Mouse (Mus musculus): ENCODE measurements at regions not wholly inside any gene's neighbourhood (a gene's known extent, or its start where the extent isn't known, plus 50 kb on each side); places are given as distances from the start of the nearest gene placed in this dataset.

DNA sequence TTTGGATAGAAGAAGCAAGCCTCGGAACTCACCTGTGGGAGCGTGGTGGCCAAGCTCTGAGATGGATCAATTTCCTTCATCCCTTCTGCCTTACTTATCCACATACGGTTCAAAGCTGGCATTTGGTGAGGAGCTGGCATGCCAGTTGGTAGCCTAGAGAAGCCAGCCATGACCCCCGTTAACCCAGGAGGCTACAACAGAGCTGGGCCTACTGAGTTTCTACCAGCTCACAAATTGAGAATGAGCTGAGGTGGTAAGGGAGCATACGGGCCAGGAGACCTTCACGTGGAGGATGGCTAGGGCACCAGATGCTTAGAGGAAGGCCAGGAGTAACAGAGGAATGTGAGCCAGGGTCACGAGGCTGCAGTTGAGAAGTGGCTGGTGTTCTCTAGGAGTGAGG is 139.2 kb downstream of the Slc38a4 start:
- H3K27me3 ChIP-seq = no peaks in the 10 kb centered on the region
- no peak for ATAC-seq (ENCODE audit: insufficient number of reproducible peaks, insufficient read depth, low FRiP score, low TSS enrichment, low read depth)
- H3K27ac ChIP-seq = no peak overlapping the region
- no peak overlapping the region for H3K9ac ChIP-seq
- H3K9me3 ChIP-seq = no peaks in the 10 kb centered on the region
- H3K4me3 ChIP-seq = no peak overlapping the region
- no peaks in the 10 kb centered on the region for H3K4me1 ChIP-seq
- H3K4me2 ChIP-seq = no peak overlapping the region
- 84% methylated on average over 7 of the region's 7 CpGs for WGBS
- no peaks in the 10 kb centered on the region for H3K36me3 ChIP-seq

DNA sequence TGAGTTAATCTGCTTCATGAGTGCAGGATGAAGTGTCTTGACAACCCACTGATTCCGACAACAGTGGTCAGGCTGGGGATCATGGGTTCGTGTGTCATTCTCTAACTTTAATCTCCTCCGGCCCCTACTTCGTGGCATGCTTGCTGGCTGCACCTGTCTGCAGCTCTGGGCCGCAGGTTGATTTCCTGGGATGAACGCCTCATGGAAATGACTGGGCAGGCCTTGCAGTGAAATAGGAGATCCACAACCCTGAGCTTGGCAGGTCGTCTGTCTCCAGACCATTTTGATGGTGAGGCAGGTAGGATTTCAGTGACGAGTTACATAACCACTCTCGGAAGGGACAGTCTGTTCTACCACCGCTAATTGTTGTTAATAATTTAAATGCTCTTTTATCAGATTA is 140.2 kb downstream of the Slc38a4 start:
- H3K4me1 ChIP-seq = no peaks in the 10 kb centered on the region
- H3K9ac ChIP-seq = no peak overlapping the region
- H3K36me3 ChIP-seq = no peaks in the 10 kb centered on the region
- H3K27ac ChIP-seq = no peak overlapping the region
- H3K4me2 ChIP-seq = no peak overlapping the region
- H3K9me3 ChIP-seq = no peaks in the 10 kb centered on the region
- 61% methylated on average over 10 of the region's 10 CpGs for WGBS
- ATAC-seq (ENCODE audit: insufficient number of reproducible peaks, insufficient read depth, low FRiP score, low TSS enrichment, low read depth) = no peak
- H3K27me3 ChIP-seq = no peaks in the 10 kb centered on the region
- no peak overlapping the region for H3K4me3 ChIP-seq

DNA sequence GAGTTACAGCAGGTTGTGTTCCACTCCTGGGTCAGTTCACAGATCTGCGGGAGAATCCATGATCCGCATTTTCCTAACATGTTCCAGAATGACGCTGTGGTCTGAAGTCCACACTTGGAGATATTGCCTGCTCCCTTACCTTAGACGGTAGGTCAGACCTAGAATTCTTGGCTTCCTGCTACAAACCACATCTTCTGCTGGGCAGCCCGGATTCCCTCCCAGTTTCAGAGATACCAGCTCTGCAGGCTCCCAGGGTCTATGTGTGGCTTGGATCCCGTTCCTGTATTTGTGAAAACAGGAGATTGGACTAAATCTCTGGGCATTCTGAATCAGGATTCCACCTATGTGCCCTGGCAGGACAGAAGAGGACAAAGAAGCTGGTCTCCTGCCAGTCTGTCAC is 140.8 kb downstream of the Slc38a4 start:
- Histone ChIP-seq H3K4me1 (no peaks in the 10 kb centered on the region), H3K9ac (no peak overlapping the region), H3K4me3 (no peak overlapping the region), H3K9me3 (no peaks in the 10 kb centered on the region), H3K27me3 (no peaks in the 10 kb centered on the region), H3K36me3 (no peaks in the 10 kb centered on the region), H3K27ac (no peak overlapping the region), H3K4me2 (no peak overlapping the region)
- no peak for ATAC-seq (ENCODE audit: insufficient number of reproducible peaks, insufficient read depth, low FRiP score, low TSS enrichment, low read depth)
- 92% methylated on average over 6 of the region's 6 CpGs for WGBS

DNA sequence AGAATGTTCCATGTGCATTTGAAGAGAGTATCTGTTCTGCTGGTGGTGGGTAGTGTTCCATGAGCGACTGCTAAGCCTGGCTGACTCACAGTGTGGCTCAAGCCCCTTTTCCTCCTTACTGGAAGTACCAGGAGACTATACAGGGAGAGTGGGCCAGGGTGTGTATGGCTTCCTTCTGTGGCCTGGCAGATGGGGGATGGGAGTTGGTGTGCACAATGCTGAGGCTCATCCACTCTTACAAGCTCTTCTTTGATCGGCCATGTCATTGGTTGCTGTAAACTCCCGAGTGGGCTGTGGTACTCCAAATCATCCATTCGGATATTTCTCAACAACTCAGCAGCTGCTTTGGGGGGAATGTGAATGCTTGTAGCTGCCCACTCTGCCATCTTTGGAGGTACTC is 150.2 kb downstream of the Slc38a4 start:
- no peaks in the 10 kb centered on the region for H3K27me3 ChIP-seq
- peaks cover 12% of the 10 kb centered on the region for H3K4me1 ChIP-seq
- H3K9ac ChIP-seq = no peak overlapping the region
- ATAC-seq (ENCODE audit: insufficient number of reproducible peaks, insufficient read depth, low FRiP score, low TSS enrichment, low read depth) = no peak
- H3K4me3 ChIP-seq = no peak overlapping the region
- no peak overlapping the region for H3K27ac ChIP-seq
- H3K4me2 ChIP-seq = no peak overlapping the region
- 0 out of 2 replicates have a peak, but pooled peaks cover 4% of the 10 kb centered on the region for H3K9me3 ChIP-seq
- no peaks in the 10 kb centered on the region for H3K36me3 ChIP-seq
- 85% methylated on average over 4 of the region's 4 CpGs for WGBS

DNA sequence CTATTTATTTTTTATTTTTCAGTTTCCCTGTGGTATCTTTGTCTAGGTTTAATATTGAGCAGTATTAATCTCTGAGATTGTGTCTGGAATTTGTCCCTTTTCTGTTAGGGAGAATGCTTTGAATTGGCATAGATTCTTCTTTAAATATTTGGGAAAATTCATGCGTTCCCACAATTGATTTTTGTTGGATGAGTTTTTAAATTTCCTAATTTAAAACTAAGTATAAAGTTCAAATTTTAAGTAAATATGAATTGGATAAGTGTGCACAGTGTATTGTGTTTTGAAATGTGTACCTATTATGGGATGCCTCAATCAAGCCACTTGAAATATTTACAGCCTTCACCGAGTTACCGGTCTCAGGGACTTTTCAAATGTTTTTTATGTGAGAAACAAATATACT is 152.3 kb downstream of the Slc38a4 start:
- 0 out of 2 replicates have a peak, but pooled peaks cover 4% of the 10 kb centered on the region for H3K9me3 ChIP-seq
- H3K27ac ChIP-seq = no peak overlapping the region
- no peak for ATAC-seq (ENCODE audit: insufficient number of reproducible peaks, insufficient read depth, low FRiP score, low TSS enrichment, low read depth)
- H3K4me3 ChIP-seq = no peak overlapping the region
- WGBS = 91% methylated on average over 3 of the region's 3 CpGs
- no peak overlapping the region for H3K9ac ChIP-seq
- H3K27me3 ChIP-seq = no peaks in the 10 kb centered on the region
- no peak overlapping the region for H3K4me2 ChIP-seq
- H3K4me1 ChIP-seq = peaks cover 10% of the 10 kb centered on the region
- H3K36me3 ChIP-seq = no peaks in the 10 kb centered on the region

DNA sequence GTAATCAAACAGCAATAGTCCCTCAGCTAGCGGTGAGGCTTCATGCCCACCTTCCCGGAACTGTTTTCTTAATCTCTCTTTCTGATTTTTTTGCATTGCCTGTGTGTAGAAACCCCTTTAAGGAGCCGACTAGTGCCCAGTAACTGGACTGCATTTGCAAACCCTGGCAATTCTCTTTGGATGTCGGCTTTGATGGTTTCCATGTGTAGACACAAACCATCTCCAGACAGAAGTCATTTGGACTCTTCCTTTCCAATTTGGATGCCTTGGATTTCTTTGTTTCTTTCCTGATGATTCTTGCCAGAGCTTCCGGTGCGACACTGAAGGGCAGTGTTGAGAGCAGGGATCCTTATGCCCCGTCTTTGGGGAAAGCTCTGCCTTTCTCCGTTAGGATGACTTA is 153.0 kb downstream of the Slc38a4 start:
- H3K27me3 ChIP-seq = no peaks in the 10 kb centered on the region
- H3K4me1 ChIP-seq = 0 out of 2 replicates have a peak, but pooled peaks cover 4% of the 10 kb centered on the region
- H3K4me3 ChIP-seq = no peak overlapping the region
- WGBS = 44% methylated on average over 8 of the region's 8 CpGs
- H3K9me3 ChIP-seq = 0 out of 2 replicates have a peak, but pooled peaks cover 4% of the 10 kb centered on the region
- H3K27ac ChIP-seq = no peak overlapping the region
- H3K9ac ChIP-seq = no peak overlapping the region
- H3K4me2 ChIP-seq = peak overlapping the region; percentile 30; the same call in 1 of the 2 replicates
- no peak for ATAC-seq (ENCODE audit: insufficient number of reproducible peaks, insufficient read depth, low FRiP score, low TSS enrichment, low read depth)
- H3K36me3 ChIP-seq = no peaks in the 10 kb centered on the region

DNA sequence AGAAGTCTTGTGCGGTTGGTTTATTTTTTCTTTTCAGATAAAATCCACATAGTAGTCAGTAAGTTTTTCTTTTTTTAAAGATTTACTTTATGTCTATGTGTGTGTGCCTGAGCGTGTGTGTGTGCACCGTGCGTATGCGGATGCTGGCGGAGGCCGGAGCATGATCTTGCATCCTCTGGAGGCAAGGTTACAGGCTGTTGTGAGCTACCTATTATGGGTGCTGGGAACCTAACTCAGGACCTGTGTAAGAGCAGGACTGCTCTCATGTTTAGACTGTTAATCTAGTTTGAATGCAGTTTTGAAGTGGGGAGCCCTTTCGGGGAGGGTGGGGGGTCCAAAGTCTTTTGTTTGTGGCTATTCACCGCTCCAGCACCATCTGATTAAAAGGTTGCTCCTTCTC is 154.1 kb downstream of the Slc38a4 start:
- H3K4me1 ChIP-seq = 0 out of 2 replicates have a peak, but pooled peaks cover 4% of the 10 kb centered on the region
- no peaks in the 10 kb centered on the region for H3K27me3 ChIP-seq
- H3K4me3 ChIP-seq = no peak overlapping the region
- WGBS = 92% methylated on average over 9 of the region's 9 CpGs
- no peaks in the 10 kb centered on the region for H3K36me3 ChIP-seq
- H3K9ac ChIP-seq = no peak overlapping the region
- H3K4me2 ChIP-seq = no peak overlapping the region
- ATAC-seq (ENCODE audit: insufficient number of reproducible peaks, insufficient read depth, low FRiP score, low TSS enrichment, low read depth) = no peak
- no peak overlapping the region for H3K27ac ChIP-seq
- 0 out of 2 replicates have a peak, but pooled peaks cover 4% of the 10 kb centered on the region for H3K9me3 ChIP-seq

DNA sequence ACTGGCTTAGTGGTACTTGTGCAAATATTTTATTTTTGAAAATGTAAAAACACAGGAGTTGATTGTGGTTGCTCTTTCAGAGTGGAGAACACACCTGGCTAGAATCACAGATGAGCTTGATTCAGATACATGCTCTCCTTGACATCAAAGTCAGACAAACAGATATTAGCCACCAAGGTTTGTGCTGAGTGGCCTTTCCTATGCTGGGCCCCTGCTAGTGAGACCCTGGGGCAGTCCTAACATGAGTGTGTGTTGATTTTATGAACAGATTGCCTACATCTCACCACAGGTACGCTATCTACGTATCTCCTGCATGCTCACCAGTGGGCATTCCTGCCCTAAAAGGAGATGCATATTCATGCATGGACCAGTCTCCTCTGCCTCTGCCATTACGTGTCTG is 157.5 kb downstream of the Slc38a4 start:
- H3K4me2 ChIP-seq = no peak overlapping the region
- no peak overlapping the region for H3K4me3 ChIP-seq
- no peak for ATAC-seq (ENCODE audit: insufficient number of reproducible peaks, insufficient read depth, low FRiP score, low TSS enrichment, low read depth)
- no peaks in the 10 kb centered on the region for H3K9me3 ChIP-seq
- no peaks in the 10 kb centered on the region for H3K27me3 ChIP-seq
- H3K4me1 ChIP-seq = 0 out of 2 replicates have a peak, but pooled peaks cover 4% of the 10 kb centered on the region
- H3K36me3 ChIP-seq = no peaks in the 10 kb centered on the region
- 83% methylated on average over 3 of the region's 3 CpGs for WGBS
- no peak overlapping the region for H3K27ac ChIP-seq
- H3K9ac ChIP-seq = no peak overlapping the region

DNA sequence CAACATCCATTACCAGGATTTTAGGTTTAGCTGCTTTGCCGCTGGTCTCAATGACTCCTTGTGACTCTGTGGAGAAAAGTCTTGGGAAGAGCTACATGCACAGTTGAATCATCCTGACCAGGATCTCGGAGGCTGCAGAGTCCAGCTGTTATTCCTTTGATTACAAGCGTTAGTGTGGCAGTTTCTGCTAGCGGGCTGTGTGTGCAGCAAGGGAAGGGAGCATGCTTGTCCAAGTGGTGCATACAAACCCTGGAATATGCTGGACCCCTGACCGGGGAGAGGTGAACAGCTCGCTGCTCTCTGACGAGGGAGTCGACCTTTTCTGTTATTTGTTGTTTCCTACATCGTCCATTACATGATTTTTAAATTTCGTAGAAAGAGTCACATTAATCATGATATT is 170.9 kb downstream of the Slc38a4 start:
- WGBS = 84% methylated on average over 10 of the region's 10 CpGs
- peaks cover 18% of the 10 kb centered on the region; the same call in 1 of the 2 replicates for H3K4me1 ChIP-seq
- H3K9me3 ChIP-seq = no peaks in the 10 kb centered on the region
- no peak overlapping the region for H3K27ac ChIP-seq
- no peak overlapping the region for H3K9ac ChIP-seq
- H3K4me3 ChIP-seq = no peak overlapping the region
- H3K27me3 ChIP-seq = no peaks in the 10 kb centered on the region
- no peaks in the 10 kb centered on the region for H3K36me3 ChIP-seq
- ATAC-seq (ENCODE audit: insufficient number of reproducible peaks, insufficient read depth, low FRiP score, low TSS enrichment, low read depth) = no peak
- no peak overlapping the region for H3K4me2 ChIP-seq

DNA sequence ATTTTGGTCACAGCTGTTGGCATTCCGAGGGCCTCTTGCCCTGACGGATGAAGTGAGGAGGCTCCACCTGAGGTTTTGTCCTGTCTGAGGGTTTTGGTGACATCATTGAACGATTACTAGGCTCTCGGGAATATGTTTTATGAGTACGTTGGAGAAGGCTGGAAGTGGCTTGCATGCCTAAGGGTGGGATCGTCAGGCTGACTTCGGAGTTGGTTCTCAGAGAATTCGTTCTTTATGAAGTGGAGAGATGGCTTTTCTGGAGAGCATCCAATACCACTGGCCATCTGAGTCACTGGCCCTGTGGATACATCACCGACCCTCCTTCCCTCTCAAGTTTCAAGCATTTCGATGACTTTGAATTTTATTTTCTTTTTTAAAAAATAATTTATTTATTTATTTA is 172.0 kb downstream of the Slc38a4 start:
- Histone ChIP-seq H3K4me2 (no peak overlapping the region), H3K27me3 (no peaks in the 10 kb centered on the region), H3K27ac (no peak overlapping the region), H3K9ac (no peak overlapping the region), H3K4me3 (no peak overlapping the region), H3K4me1 (peaks cover 18% of the 10 kb centered on the region; the same call in 1 of the 2 replicates), H3K9me3 (no peaks in the 10 kb centered on the region), H3K36me3 (no peaks in the 10 kb centered on the region)
- WGBS = 88% methylated on average over 10 of the region's 10 CpGs
- ATAC-seq (ENCODE audit: insufficient number of reproducible peaks, insufficient read depth, low FRiP score, low TSS enrichment, low read depth) = no peak

DNA sequence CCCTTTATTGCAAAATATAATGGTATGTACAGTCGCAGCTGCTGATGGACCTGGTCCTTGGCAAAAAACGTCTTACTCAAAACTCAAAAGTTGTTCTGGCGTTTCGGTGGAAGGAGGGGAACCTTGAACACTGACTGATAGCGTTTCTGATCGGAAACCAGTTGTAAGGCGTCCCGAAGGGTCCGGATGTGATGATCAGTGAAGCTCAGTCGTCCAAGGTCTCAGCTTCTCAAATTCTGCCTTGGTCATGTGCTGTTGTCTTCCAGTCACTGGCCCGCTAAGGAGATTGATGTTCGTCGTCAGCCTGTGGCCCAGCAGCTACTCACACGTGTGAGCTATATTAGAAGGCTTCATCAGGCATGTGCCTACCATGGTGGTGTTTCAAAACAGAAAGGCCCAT is 173.5 kb downstream of the Slc38a4 start:
- ATAC-seq (ENCODE audit: insufficient number of reproducible peaks, insufficient read depth, low FRiP score, low TSS enrichment, low read depth) = no peak

DNA sequence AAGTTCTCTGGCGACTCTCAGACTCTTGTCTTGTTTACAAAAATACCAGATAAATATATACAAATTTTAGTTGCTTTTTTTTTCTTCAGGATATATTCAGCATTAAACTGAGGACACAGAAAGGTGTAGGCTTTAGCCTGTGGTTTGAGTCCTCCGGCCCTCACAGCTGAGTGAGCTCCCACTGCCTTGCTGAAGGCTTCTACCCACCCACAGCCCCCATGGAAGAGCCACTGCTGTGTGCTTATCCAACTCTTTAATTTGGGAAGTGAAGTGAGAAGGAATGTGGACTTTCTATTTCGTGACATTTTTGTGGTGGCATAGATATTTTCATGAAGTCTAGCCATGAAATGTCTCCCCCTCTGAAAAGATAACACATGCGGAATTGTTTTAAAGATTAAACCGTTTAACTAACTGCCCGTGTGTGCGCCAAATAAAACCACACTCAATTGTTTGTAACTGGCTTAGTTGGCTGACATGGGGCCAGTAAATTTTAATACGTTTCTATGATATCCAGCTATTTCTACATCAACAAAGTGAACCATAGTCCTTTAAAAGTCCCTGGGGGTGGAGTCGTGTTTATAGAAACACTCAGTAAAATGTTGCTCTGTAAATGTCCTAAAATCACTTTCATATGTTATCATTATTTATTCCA is 174.1 kb downstream of the Slc38a4 start:
- peak overlapping the region; percentile 51; the same call in 1 of the 2 replicates for H3K27ac ChIP-seq
- 46% methylated on average over 9 of the region's 9 CpGs for WGBS
- H3K4me2 ChIP-seq = peak overlapping the region; percentile 32; the same call in 1 of the 2 replicates
- no peak for ATAC-seq (ENCODE audit: insufficient number of reproducible peaks, insufficient read depth, low FRiP score, low TSS enrichment, low read depth)
- no peak overlapping the region for H3K9ac ChIP-seq
- no peaks in the 10 kb centered on the region for H3K27me3 ChIP-seq
- no peaks in the 10 kb centered on the region for H3K36me3 ChIP-seq
- no peaks in the 10 kb centered on the region for H3K9me3 ChIP-seq
- no peak overlapping the region for H3K4me3 ChIP-seq
- peaks cover 31% of the 10 kb centered on the region for H3K4me1 ChIP-seq

More for the DNA sequence above, 173.5 kb downstream of the Slc38a4 start:
- Histone ChIP-seq H3K4me2 (no peak overlapping the region), H3K4me3 (no peak overlapping the region), H3K9ac (no peak overlapping the region), H3K4me1 (peaks cover 26% of the 10 kb centered on the region), H3K27ac (peak overlapping the region; percentile 16; the same call in 1 of the 2 replicates), H3K27me3 (no peaks in the 10 kb centered on the region), H3K9me3 (no peaks in the 10 kb centered on the region), H3K36me3 (no peaks in the 10 kb centered on the region)
- 69% methylated on average over 14 of the region's 14 CpGs for WGBS

Measured in embryonic facial prominence, embryonic 13.5 days (tissue).